Mouse (Mus musculus): ENCODE results near the gene Trpt1. TPM values are rescaled to one million over a fixed set of nuclear protein-coding genes. Genes with fewer than 3 reads are reported as not detected.

Gene Trpt1
- polyA plus RNA-seq, 1 experiment = 4.7 TPM

GRCm38 (mm10) chr19:6979486-6980380 lies 16.2 kb upstream of the Trpt1 start:
- Histone ChIP-seq H3K4me1 (ENCODE audit: control insufficient read depth, insufficient read depth, insufficient read length) (peaks cover 13% of the 10 kb centered on the region; the same call in 1 of the 2 replicates), H3K36me3 (ENCODE audit: control insufficient read depth, insufficient read depth, low read length) (peaks cover 4% of the 10 kb centered on the region; the same call in 1 of the 2 replicates), H3K4me3 (ENCODE audit: extremely low read depth, insufficient read depth, insufficient read length) (peak overlapping the region; percentile 81), H3K27me3 (ENCODE audit: control insufficient read depth, insufficient read depth, low read length) (no peaks in the 10 kb centered on the region), H3K27ac (ENCODE audit: insufficient read depth, low read length) (peak overlapping the region; percentile 86)
- TF ChIP-seq CTCF (IDR thresholded peaks at IDR 0.05; ENCODE audit: extremely low read depth, insufficient read depth, insufficient read length, insufficient replicate concordance) = peak; percentile 54
- TF ChIP-seq POLR2A (IDR thresholded peaks at IDR 0.05; ENCODE audit: low read depth, low read length) = no peak
- WGBS = 1% methylated on average over 55 of the region's 59 CpGs
- peak; percentile 99 for DNase-seq (ENCODE audit: low read depth in 1 of 2, low spot score in 2 of 2)

GRCm38 (mm10) chr19:6980381-6981093 lies 15.4 kb upstream of the Trpt1 start, which contains the start of gene Fkbp2:
TSS of gene Fkbp2 (minus strand) at chr19:6980501.
- peak within 1 kb of the TSS; percentile 91 for H3K4me3 ChIP-seq (ENCODE audit: extremely low read depth, insufficient read depth, insufficient read length)
- peak; percentile 97 to 98 for DNase-seq (ENCODE audit: low read depth in 1 of 2, low spot score in 2 of 2)
- H3K27ac ChIP-seq (ENCODE audit: insufficient read depth, low read length) = peak within 1 kb of the TSS; percentile 92
- H3K4me1 ChIP-seq (ENCODE audit: control insufficient read depth, insufficient read depth, insufficient read length) = peaks cover 13% of the 10 kb centered on the region; the same call in 1 of the 2 replicates
- peaks cover 4% of the 10 kb centered on the region; the same call in 1 of the 2 replicates for H3K36me3 ChIP-seq (ENCODE audit: control insufficient read depth, insufficient read depth, low read length)
- under 1% methylated on average over 38 of the region's 38 CpGs for WGBS
- peak; percentile 89 for TF ChIP-seq POLR2A (IDR thresholded peaks at IDR 0.05; ENCODE audit: low read depth, low read length)
- no peak for TF ChIP-seq CTCF (IDR thresholded peaks at IDR 0.05; ENCODE audit: extremely low read depth, insufficient read depth, insufficient read length, insufficient replicate concordance)
- no peaks in the 10 kb centered on the region for H3K27me3 ChIP-seq (ENCODE audit: control insufficient read depth, insufficient read depth, low read length)

GRCm38 (mm10) chr19:6981465-6981864 lies 14.5 kb upstream of the Trpt1 start:
- Histone ChIP-seq H3K4me3 (ENCODE audit: extremely low read depth, insufficient read depth, insufficient read length) (no peak overlapping the region), H3K27ac (ENCODE audit: insufficient read depth, low read length) (no peak overlapping the region), H3K36me3 (ENCODE audit: control insufficient read depth, insufficient read depth, low read length) (peaks cover 4% of the 10 kb centered on the region; the same call in 1 of the 2 replicates), H3K27me3 (ENCODE audit: control insufficient read depth, insufficient read depth, low read length) (no peaks in the 10 kb centered on the region), H3K4me1 (ENCODE audit: control insufficient read depth, insufficient read depth, insufficient read length) (peaks cover 13% of the 10 kb centered on the region; the same call in 1 of the 2 replicates)
- TF ChIP-seq POLR2A (IDR thresholded peaks at IDR 0.05; ENCODE audit: low read depth, low read length) (no peak), CTCF (IDR thresholded peaks at IDR 0.05; ENCODE audit: extremely low read depth, insufficient read depth, insufficient read length, insufficient replicate concordance) (no peak)
- 96% methylated on average over 4 of the region's 4 CpGs for WGBS
- DNase-seq (ENCODE audit: low read depth in 1 of 2, low spot score in 2 of 2) = no peak

- 97% methylated on average over 5 of the region's 5 CpGs for WGBS
- H3K4me1 ChIP-seq (ENCODE audit: control insufficient read depth, insufficient read depth, insufficient read length) = peaks cover 10% of the 10 kb centered on the region
- no peak for DNase-seq (ENCODE audit: low read depth in 1 of 2, low spot score in 2 of 2)
- no peaks in the 10 kb centered on the region for H3K27me3 ChIP-seq (ENCODE audit: control insufficient read depth, insufficient read depth, low read length)
- TF ChIP-seq CTCF (IDR thresholded peaks at IDR 0.05; ENCODE audit: extremely low read depth, insufficient read depth, insufficient read length, insufficient replicate concordance) = no peak
- no peak for TF ChIP-seq POLR2A (IDR thresholded peaks at IDR 0.05; ENCODE audit: low read depth, low read length)
- no peaks in the 10 kb centered on the region for H3K36me3 ChIP-seq (ENCODE audit: control insufficient read depth, insufficient read depth, low read length)
- no peak overlapping the region for H3K27ac ChIP-seq (ENCODE audit: insufficient read depth, low read length)
- no peak overlapping the region for H3K4me3 ChIP-seq (ENCODE audit: extremely low read depth, insufficient read depth, insufficient read length)
Observed at GRCm38 (mm10) chr19:6983621-6984020, 12.3 kb upstream of the Trpt1 start.

GRCm38 (mm10) chr19:6985300-6985699 lies 10.6 kb upstream of the Trpt1 start:
- no peak for DNase-seq (ENCODE audit: low read depth in 1 of 2, low spot score in 2 of 2)
- Histone ChIP-seq H3K27me3 (ENCODE audit: control insufficient read depth, insufficient read depth, low read length) (no peaks in the 10 kb centered on the region), H3K4me1 (ENCODE audit: control insufficient read depth, insufficient read depth, insufficient read length) (peaks cover 4% of the 10 kb centered on the region), H3K36me3 (ENCODE audit: control insufficient read depth, insufficient read depth, low read length) (no peaks in the 10 kb centered on the region), H3K27ac (ENCODE audit: insufficient read depth, low read length) (no peak overlapping the region), H3K4me3 (ENCODE audit: extremely low read depth, insufficient read depth, insufficient read length) (no peak overlapping the region)
- WGBS = 94% methylated on average over 19 of the region's 19 CpGs
- TF ChIP-seq POLR2A (IDR thresholded peaks at IDR 0.05; ENCODE audit: low read depth, low read length) = no peak

GRCm38 (mm10) chr19:6985951-6986708 lies 9.8 kb upstream of the Trpt1 start:
- DNase-seq (ENCODE audit: low read depth in 1 of 2, low spot score in 2 of 2) = no peak
- H3K27ac ChIP-seq (ENCODE audit: insufficient read depth, low read length) = no peak overlapping the region
- no peaks in the 10 kb centered on the region for H3K36me3 ChIP-seq (ENCODE audit: control insufficient read depth, insufficient read depth, low read length)
- TF ChIP-seq CTCF (IDR thresholded peaks at IDR 0.05; ENCODE audit: extremely low read depth, insufficient read depth, insufficient read length, insufficient replicate concordance) (no peak), POLR2A (IDR thresholded peaks at IDR 0.05; ENCODE audit: low read depth, low read length) (no peak)
- 84% methylated on average over 10 of the region's 10 CpGs for WGBS
- no peak overlapping the region for H3K4me3 ChIP-seq (ENCODE audit: extremely low read depth, insufficient read depth, insufficient read length)
- H3K27me3 ChIP-seq (ENCODE audit: control insufficient read depth, insufficient read depth, low read length) = no peaks in the 10 kb centered on the region
- peaks cover 4% of the 10 kb centered on the region for H3K4me1 ChIP-seq (ENCODE audit: control insufficient read depth, insufficient read depth, insufficient read length)

Data from spleen, adult 2 months (tissue).